22 mouse cellular contexts compared by ENCODE assay signal in the genomic region with DNA sequence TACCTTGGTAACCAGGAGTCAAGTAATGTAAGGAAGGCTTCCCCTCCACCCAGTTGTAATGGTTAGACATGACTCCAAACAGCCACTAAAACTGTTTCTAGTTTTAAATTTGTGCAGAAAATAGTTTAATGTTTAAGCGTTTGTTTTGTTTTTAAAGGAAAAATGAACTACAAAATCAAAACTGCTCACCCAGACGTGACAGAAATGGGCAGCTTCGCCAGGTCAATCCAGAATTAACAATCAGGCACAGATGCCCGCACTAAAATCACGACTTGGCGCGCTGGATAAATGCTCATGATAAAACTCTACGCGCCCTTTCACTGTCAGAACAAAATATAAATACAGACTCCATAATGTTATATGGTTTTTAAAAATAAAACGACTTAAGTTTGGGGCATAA.
"Had no signal": no experiment of that assay in that cellular context is flagged by ENCODE, and none has a peak within 500 bp of the region (broad histone marks: within the 10 kb centered on the region; RNA-seq: fewer than 3 reads in every experiment).

No protein-coding gene starts in this region.

- H3K4me2 ChIP-seq: intestine, embryonic 15.5 days; limb, embryonic 12.5 days; limb, embryonic 15.5 days; liver, embryonic 11.5 days; lung, embryonic 14.5 days; midbrain, embryonic 12.5 days; midbrain, embryonic 15.5 days; neural tube, embryonic 12.5 days; neural tube, embryonic 15.5 days had no signal

- ATAC-seq: intestine, embryonic 15.5 days; liver, postnatal 0 days; lung, postnatal 0 days; midbrain, embryonic 15.5 days had no signal

- DNase-seq: left cerebral cortex, postnatal 4 days; liver, postnatal 0 days; lung, embryonic 14.5 days; right cerebral cortex, adult 18-20 months; right cerebral cortex, postnatal 14 days; right cerebral cortex, postnatal 4 days; thymus, adult 2 months; thymus, postnatal 14 days; thymus, postnatal 4 days had no signal

- H3K4me3 ChIP-seq: intestine, embryonic 15.5 days; limb, embryonic 12.5 days; limb, embryonic 15.5 days; midbrain, embryonic 12.5 days; midbrain, embryonic 15.5 days; neural tube, embryonic 12.5 days; neural tube, embryonic 15.5 days had no signal

- H3K4me1 ChIP-seq: limb, embryonic 12.5 days; limb, embryonic 15.5 days; midbrain, embryonic 12.5 days; midbrain, embryonic 15.5 days; neural tube, embryonic 12.5 days had no signal

- H3K27me3 ChIP-seq: intestine, embryonic 15.5 days; limb, embryonic 12.5 days; limb, embryonic 15.5 days; midbrain, embryonic 12.5 days; midbrain, embryonic 15.5 days; neural tube, embryonic 12.5 days; neural tube, embryonic 15.5 days had no signal

- H3K9ac ChIP-seq: intestine, embryonic 15.5 days; limb, embryonic 12.5 days; limb, embryonic 15.5 days; liver, embryonic 14.5 days; liver, postnatal 0 days; lung, embryonic 14.5 days; midbrain, embryonic 12.5 days; midbrain, embryonic 15.5 days; neural tube, embryonic 12.5 days; neural tube, embryonic 15.5 days had no signal

- H3K27ac ChIP-seq: intestine, embryonic 15.5 days; kidney, postnatal 0 days; limb, embryonic 12.5 days; limb, embryonic 15.5 days; liver, embryonic 14.5 days; macrophage; midbrain, embryonic 12.5 days; midbrain, embryonic 15.5 days; neural tube, embryonic 12.5 days; neural tube, embryonic 15.5 days; stomach, postnatal 0 days had no signal

- H3K9me3 ChIP-seq: intestine, embryonic 15.5 days; limb, embryonic 12.5 days; limb, embryonic 15.5 days; midbrain, embryonic 12.5 days; midbrain, embryonic 15.5 days; neural tube, embryonic 12.5 days; neural tube, embryonic 15.5 days had no signal

- H3K36me3 ChIP-seq: intestine, embryonic 15.5 days; limb, embryonic 12.5 days; limb, embryonic 15.5 days; midbrain, embryonic 12.5 days; midbrain, embryonic 15.5 days; neural tube, embryonic 12.5 days; neural tube, embryonic 15.5 days had no signal
